Mouse (Mus musculus) hindbrain, embryonic 15.5 days (tissue): ENCODE data around the gene Zfp169. TPM values are rescaled to one million over a fixed set of nuclear protein-coding genes. Genes with fewer than 3 reads are reported as not detected.

Experiments used
- ATAC-seq: fragments of 200-750 bp; cut with Nextera tagmentation; 2 replicates; pipeline ENCODE4 v1.8.0; 2017; ENCODE audit warnings: low read depth, moderate number of reproducible peaks, moderate TSS enrichment; ENCODE audit not compliant: low FRiP score
- H3K27ac ChIP-seq: fragments of 300-500 bp; sonication (generic); replicated peaks from 2 replicates; pipeline ENCODE4 v1.5.1; 2015; ENCODE audit warnings: mild to moderate bottlenecking, inconsistent platforms
- H3K27me3 ChIP-seq: fragments of 300-500 bp; sonication (generic); 2 replicates; pipeline ENCODE4 v1.6.1; 2015; ENCODE audit warnings: control low read depth, inconsistent platforms
- H3K36me3 ChIP-seq: fragments of 300-500 bp; sonication (generic); 2 replicates; pipeline ENCODE4 v1.6.1; 2015; ENCODE audit warnings: control low read depth, inconsistent platforms
- H3K4me1 ChIP-seq: fragments of 300-500 bp; sonication (generic); replicated peaks from 2 replicates; pipeline ENCODE4 v1.6.1; 2015; ENCODE audit warnings: control low read depth, inconsistent platforms
- H3K4me2 ChIP-seq: fragments of 300-500 bp; sonication (generic); 2 replicates; pipeline ENCODE4 v1.6.1; 2015; ENCODE audit warnings: moderate library complexity, mild to moderate bottlenecking, inconsistent platforms
- H3K4me3 ChIP-seq: fragments of 300-500 bp; sonication (generic); 2 replicates; pipeline ENCODE4 v1.5.1; 2015; ENCODE audit warnings: mild to moderate bottlenecking, inconsistent platforms
- H3K9ac ChIP-seq: fragments of 300-500 bp; sonication (generic); 2 replicates; pipeline ENCODE4 v1.6.1; 2015; ENCODE audit warnings: inconsistent platforms
- H3K9me3 ChIP-seq: fragments of 300-500 bp; sonication (generic); 2 replicates; pipeline ENCODE4 v1.6.1; 2016; ENCODE audit warnings: control low read depth, inconsistent platforms
- WGBS: fragments of 180-500 bp; shearing (Covaris S2); methylation state at CpG from one replicate; pipeline ENCODE4 v1.1.7; 2015; 5-methylcytosine and 5-hydroxymethylcytosine counted together
- polyA plus RNA-seq: library from polyadenylated mRNA; unstranded; fragments of >200 nt; fragmentation: Nextera tagmentation; extraction: Ambion mirVana; gene quantifications from 2 replicates; pipeline ENCODE4 v1.2.1, GENCODE M21; 2015

Zfp169 gene
- polyA plus RNA-seq = 4.4 and 5.6 TPM in 2 replicates

DNA sequence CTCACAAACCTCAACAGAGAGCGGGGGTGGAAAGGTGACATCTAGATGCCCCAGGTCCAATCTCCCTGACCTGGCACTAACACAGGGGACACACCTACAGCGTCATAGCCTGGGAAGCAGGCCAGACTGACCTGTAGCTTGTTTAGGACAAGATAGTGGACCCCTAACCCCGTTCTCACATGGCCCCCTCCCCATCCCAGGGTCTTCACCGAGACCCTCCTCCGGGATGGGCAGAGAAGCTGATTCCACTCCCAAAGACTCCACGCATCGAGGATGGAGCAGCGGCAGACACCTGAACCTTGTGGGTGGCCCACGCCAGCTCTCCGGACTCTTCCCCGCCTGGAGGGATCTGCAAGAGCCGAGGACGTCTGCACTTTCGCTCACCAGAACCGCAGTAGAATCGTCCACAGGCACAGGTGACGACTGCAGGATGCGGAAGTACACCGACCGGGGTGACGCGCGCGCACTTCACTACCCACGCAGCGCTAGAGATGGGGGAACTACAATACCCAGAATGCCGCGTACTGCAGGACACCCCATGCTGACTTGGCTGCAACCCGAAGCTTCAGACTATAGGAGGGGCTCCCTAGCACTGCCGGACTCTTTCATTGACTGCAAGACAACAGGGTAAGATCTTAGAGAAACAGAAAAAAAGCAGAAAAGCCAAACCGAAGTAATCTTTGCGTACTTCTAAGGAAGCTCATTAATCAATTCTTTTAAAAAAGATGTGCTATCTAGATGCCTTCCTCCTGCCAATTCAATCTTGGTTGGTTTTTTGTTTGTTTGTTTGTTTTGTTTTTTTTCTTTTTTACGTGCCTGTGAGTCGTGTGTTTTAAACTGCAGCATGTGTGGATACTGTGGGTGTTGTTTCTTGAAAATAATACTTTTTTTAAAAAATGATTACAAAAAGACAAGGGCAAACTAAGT is at the start of gene Zfp169, which contains the start of gene A830005F24Rik:
TSS of gene Zfp169 (minus strand) at position 449 of the 927 bp plus-strand sequence.
TSS of gene A830005F24Rik (plus strand) at position 568 of the 927 bp plus-strand sequence.
- Histone ChIP-seq H3K4me3 (peak within 1 kb of the TSS; percentile 83), H3K27ac (peak within 1 kb of the TSS; percentile 67), H3K4me2 (peak within 1 kb of the TSS; percentile 86), H3K36me3 (no peaks in the 10 kb centered on the region), H3K27me3 (no peaks in the 10 kb centered on the region), H3K4me1 (peaks cover 14% of the 10 kb centered on the region), H3K9me3 (no peaks in the 10 kb centered on the region), H3K9ac (peak within 1 kb of the TSS; percentile 91)
- 2% methylated on average over 34 of the region's 34 CpGs for WGBS
- ATAC-seq = peak; percentile 99

DNA sequence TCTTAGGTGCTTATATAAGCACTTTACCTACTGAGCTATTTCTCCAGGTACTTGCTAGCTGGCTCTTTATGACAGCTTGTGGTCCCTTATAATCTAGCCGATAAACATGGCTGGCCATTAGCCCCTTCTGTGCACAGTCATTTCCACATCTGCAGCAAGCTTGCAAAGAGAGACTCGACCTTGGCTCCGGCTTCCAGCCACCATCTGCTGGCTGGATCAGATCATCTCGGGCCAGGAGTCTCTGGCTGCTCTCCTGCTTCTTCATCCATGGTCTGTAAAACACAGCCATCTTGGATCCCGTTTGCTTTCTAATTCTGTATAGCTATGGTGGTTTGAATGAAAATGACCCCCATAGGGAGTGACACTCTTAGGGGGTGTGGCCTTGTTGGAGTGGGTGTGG is 49.1 kb upstream of the Zfp169 start:
- Histone ChIP-seq H3K4me1 (peaks cover 6% of the 10 kb centered on the region), H3K9me3 (no peaks in the 10 kb centered on the region), H3K9ac (no peak overlapping the region), H3K27me3 (no peaks in the 10 kb centered on the region), H3K4me3 (no peak overlapping the region), H3K27ac (no peak overlapping the region), H3K4me2 (no peak overlapping the region), H3K36me3 (no peaks in the 10 kb centered on the region)
- WGBS = 89% methylated on average over 5 of the region's 5 CpGs
- no peak for ATAC-seq

- Histone ChIP-seq H3K36me3 (no peaks in the 10 kb centered on the region), H3K9ac (no peak overlapping the region), H3K27me3 (no peaks in the 10 kb centered on the region), H3K4me3 (no peak overlapping the region), H3K27ac (no peak overlapping the region), H3K9me3 (no peaks in the 10 kb centered on the region), H3K4me2 (no peak overlapping the region), H3K4me1 (peaks cover 6% of the 10 kb centered on the region)
- WGBS = 93% methylated on average over 2 of the region's 2 CpGs
- no peak for ATAC-seq
These were observed 48.2 kb upstream of the Zfp169 start for GRCm38 (mm10) chr13:48561481-48561880.

GRCm38 (mm10) chr13:48555976-48556375 is 42.7 kb upstream of the Zfp169 start:
- no peak for ATAC-seq
- Histone ChIP-seq H3K4me3 (no peak overlapping the region), H3K27ac (no peak overlapping the region), H3K9ac (no peak overlapping the region), H3K9me3 (no peaks in the 10 kb centered on the region), H3K4me2 (no peak overlapping the region), H3K27me3 (no peaks in the 10 kb centered on the region), H3K4me1 (peaks cover 12% of the 10 kb centered on the region), H3K36me3 (no peaks in the 10 kb centered on the region)
- WGBS = 91% methylated on average over 1 of the region's 1 CpGs

DNA sequence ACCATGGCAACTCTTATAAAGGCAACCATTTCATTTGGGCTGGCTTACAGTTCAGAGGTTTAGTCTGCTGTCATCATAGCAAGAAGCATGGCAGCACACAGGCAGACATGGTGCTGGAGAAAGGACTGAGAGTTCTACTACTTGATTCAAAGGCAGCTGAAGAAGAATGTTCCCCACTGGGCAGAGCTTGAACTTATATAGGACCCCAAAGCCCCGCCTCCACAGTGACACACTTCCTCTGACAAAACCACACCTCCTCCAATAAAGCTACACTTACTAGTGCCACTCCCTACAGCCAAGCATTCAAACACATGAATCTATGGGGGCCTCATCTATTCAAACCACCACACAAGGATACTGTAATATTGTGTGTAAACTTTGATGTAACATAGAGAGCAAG is 41.3 kb upstream of the Zfp169 start:
- H3K4me1 ChIP-seq = peaks cover 12% of the 10 kb centered on the region
- H3K27me3 ChIP-seq = no peaks in the 10 kb centered on the region
- ATAC-seq = no peak
- no peaks in the 10 kb centered on the region for H3K9me3 ChIP-seq
- H3K27ac ChIP-seq = no peak overlapping the region
- H3K4me3 ChIP-seq = no peak overlapping the region
- no peak overlapping the region for H3K9ac ChIP-seq
- no peaks in the 10 kb centered on the region for H3K36me3 ChIP-seq
- no peak overlapping the region for H3K4me2 ChIP-seq
- 87% methylated on average over 1 of the region's 1 CpGs for WGBS

DNA sequence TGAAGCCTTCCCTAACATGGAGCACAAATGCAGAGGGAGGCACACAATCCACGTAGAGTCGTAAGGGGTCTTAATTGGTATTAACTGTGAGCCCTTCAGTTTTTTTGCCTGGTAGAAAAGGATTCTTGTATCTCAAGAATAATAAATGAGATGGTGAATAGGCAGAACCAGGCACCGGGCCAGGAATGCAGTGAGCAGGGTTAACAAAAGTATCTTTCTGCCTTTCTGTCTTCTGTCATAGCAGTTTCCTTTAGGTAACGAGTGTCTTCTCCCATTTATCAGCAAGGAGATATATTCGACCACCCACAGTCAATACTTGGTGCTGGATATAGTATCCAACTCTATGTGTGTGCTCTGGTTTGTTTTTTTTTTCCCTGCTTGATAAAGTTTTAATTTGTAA is 40.3 kb upstream of the Zfp169 start:
- 38% methylated on average over 5 of the region's 5 CpGs for WGBS
- peak overlapping the region; percentile 86 for H3K27ac ChIP-seq

DNA sequence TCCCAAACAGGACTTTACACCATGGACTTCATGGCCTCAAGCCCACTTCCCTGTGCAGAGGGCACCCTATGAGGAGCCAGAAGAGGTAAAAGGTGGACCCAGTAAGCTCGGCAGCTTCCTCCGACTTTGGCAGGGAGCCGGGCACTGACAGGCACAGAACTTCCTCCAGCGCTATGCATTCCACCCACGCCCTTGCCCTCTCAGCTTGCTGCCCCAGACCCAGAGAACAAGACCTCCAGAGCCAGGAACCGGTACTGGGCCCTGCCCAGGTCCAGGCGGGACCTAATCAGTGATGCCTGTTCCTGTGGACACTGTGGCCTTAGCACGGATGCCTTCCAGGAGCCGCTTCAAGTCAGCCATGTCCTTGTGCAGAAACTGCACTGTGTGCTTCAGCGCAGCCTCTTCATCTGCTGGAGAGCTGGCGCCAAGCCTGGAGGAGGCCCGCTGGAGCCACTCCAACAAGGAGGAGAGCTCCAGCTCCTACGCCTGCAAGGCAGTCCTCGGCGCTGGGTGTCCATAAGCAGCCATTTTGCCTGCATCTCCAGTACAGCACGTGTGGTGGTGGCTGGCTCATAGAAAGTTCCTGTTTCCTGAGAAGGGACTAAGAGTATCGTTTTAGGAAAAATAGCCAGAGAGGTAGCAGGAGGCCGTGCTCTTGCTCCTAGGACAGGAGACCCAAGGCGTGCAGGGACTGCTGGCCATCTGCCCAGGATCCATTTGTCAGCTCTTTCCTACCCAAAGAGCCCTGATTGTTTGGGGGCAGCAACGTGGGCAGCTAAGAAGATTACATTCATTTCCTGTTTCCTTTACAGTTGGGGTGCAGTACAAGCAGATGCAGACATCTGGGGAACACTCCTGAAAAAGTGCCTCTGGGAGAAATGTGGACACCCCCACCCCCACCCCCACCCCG is 39.2 kb upstream of the Zfp169 start:
- WGBS = 51% methylated on average over 21 of the region's 21 CpGs
- no peaks in the 10 kb centered on the region for H3K9me3 ChIP-seq
- H3K4me2 ChIP-seq = peak overlapping the region; percentile 39
- peaks cover 12% of the 10 kb centered on the region for H3K4me1 ChIP-seq
- H3K4me3 ChIP-seq = peak overlapping the region; percentile 10
- no peaks in the 10 kb centered on the region for H3K36me3 ChIP-seq
- H3K9ac ChIP-seq = no peak overlapping the region
- H3K27ac ChIP-seq = peak overlapping the region; percentile 86
- peak; percentile 82 for ATAC-seq
- no peaks in the 10 kb centered on the region for H3K27me3 ChIP-seq

More for the DNA sequence above, 40.3 kb upstream of the Zfp169 start:
- H3K27me3 ChIP-seq = no peaks in the 10 kb centered on the region
- H3K9ac ChIP-seq = no peak overlapping the region
- no peak overlapping the region for H3K4me2 ChIP-seq
- H3K9me3 ChIP-seq = no peaks in the 10 kb centered on the region
- peaks cover 12% of the 10 kb centered on the region for H3K4me1 ChIP-seq
- H3K36me3 ChIP-seq = no peaks in the 10 kb centered on the region
- H3K4me3 ChIP-seq = no peak overlapping the region
- no peak for ATAC-seq

GRCm38 (mm10) chr13:48548296-48548695 is 35.0 kb upstream of the Zfp169 start:
- Histone ChIP-seq H3K4me3 (no peak overlapping the region), H3K27me3 (no peaks in the 10 kb centered on the region), H3K4me2 (no peak overlapping the region), H3K4me1 (peaks cover 33% of the 10 kb centered on the region), H3K9me3 (no peaks in the 10 kb centered on the region), H3K36me3 (no peaks in the 10 kb centered on the region), H3K27ac (no peak overlapping the region), H3K9ac (no peak overlapping the region)
- ATAC-seq = no peak
- 89% methylated on average over 5 of the region's 5 CpGs for WGBS

- Histone ChIP-seq H3K9ac (no peak overlapping the region), H3K4me3 (no peak overlapping the region), H3K27me3 (no peaks in the 10 kb centered on the region), H3K4me2 (no peak overlapping the region), H3K4me1 (peaks cover 29% of the 10 kb centered on the region), H3K36me3 (no peaks in the 10 kb centered on the region), H3K9me3 (no peaks in the 10 kb centered on the region), H3K27ac (no peak overlapping the region)
- WGBS = 90% methylated on average over 6 of the region's 6 CpGs
- ATAC-seq = no peak
These were observed 34.4 kb upstream of the Zfp169 start for GRCm38 (mm10) chr13:48547623-48548022.

DNA sequence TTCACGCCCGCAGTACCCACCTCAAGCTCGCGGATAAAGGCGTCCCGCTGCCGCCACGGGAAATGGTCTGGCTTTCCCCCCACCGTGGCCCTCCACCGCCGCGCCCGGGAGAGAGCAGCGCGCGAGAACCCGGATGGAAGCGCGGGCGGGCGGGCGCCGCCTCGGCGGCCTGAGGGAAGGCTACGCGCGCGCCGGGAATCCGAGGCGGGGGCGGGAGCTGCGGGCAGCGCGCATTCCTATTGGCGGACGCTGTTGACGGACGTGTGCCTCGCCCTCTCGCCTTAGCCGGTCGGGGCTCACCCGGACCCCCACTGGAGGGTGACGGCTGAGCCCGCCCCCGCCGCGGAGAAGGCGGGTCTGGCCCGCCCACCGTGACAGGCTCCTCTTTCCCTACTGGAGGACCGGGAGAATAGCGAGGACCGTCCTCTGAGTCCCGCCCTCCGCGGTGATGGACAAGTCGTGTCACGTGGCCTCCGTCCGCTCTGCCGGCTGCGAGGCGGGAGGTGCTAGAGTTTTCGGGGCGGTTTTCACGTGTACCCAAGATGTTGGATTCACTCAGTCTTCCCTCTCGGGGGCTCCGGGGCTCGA is 33.2 kb upstream of the Zfp169 start:
- Histone ChIP-seq H3K27me3 (no peaks in the 10 kb centered on the region), H3K4me3 (peak overlapping the region; percentile 97), H3K4me2 (peak overlapping the region; percentile 81), H3K27ac (peak overlapping the region; percentile 100), H3K9me3 (no peaks in the 10 kb centered on the region), H3K9ac (peak overlapping the region; percentile 99), H3K36me3 (no peaks in the 10 kb centered on the region), H3K4me1 (peaks cover 31% of the 10 kb centered on the region)
- peak; percentile 99 for ATAC-seq
- WGBS = under 1% methylated on average over 64 of the region's 72 CpGs

- Histone ChIP-seq H3K27me3 (no peaks in the 10 kb centered on the region), H3K4me3 (peak overlapping the region; percentile 97), H3K4me1 (peaks cover 36% of the 10 kb centered on the region), H3K36me3 (no peaks in the 10 kb centered on the region), H3K4me2 (peak overlapping the region; percentile 81), H3K27ac (peak overlapping the region; percentile 100), H3K9me3 (no peaks in the 10 kb centered on the region), H3K9ac (peak overlapping the region; percentile 99)
- peak; percentile 86 for ATAC-seq
- under 1% methylated on average over 37 of the region's 72 CpGs for WGBS
These were observed 32.4 kb upstream of the Zfp169 start for GRCm38 (mm10) chr13:48545476-48546281.
